Mouse (Mus musculus): ENCODE measurements at regions not wholly inside any gene's neighbourhood (a gene's known extent, or its start where the extent isn't known, plus 50 kb on each side); places are given as distances from the start of the nearest gene placed in this dataset.

GRCm38 (mm10) chr12:64736008-64736663, 181.6 kb upstream of the Gm527 start:
- H3K4me3 ChIP-seq: no peak overlapping the region
- no peak overlapping the region for H3K27ac ChIP-seq (replicated peaks)
- H3K4me2 ChIP-seq: no peak overlapping the region
- no peaks in the 10 kb centered on the region for H3K4me1 ChIP-seq (replicated peaks)
- ATAC-seq (ENCODE audit: low read depth): no peak
- no peaks in the 10 kb centered on the region for H3K9me3 ChIP-seq
- no peaks in the 10 kb centered on the region for H3K36me3 ChIP-seq
- H3K9ac ChIP-seq: no peak overlapping the region
- 50% methylated on average over 1 of the region's 1 CpGs for WGBS
- no peaks in the 10 kb centered on the region for H3K27me3 ChIP-seq

DNA sequence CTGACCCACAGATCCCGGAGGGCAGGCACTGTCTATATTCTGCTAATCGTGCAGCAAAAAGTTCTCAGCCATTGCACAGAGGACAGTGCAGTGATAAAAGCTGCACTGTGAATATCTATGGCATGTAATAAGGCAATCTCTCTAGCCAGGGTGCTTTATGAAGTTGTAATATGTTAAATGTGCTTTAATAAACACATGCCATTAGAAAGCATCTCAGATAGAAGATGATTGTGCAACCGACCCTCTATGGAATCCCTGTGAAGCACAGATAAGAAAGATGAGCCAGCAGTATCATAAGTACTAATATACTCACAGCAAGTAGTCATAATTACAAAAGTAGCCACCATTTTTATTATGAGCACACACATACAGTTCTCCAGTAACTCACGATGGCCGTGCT, 214.3 kb upstream of the Gm527 start:
- H3K27ac ChIP-seq (replicated peaks): no peak overlapping the region
- no peaks in the 10 kb centered on the region for H3K4me1 ChIP-seq (replicated peaks)
- no peak overlapping the region for H3K9ac ChIP-seq
- H3K36me3 ChIP-seq: no peaks in the 10 kb centered on the region
- H3K27me3 ChIP-seq: no peaks in the 10 kb centered on the region
- whole genome bisulfite sequencing: 97% methylated on average over 5 of the region's 5 CpGs
- no peak overlapping the region for H3K4me2 ChIP-seq
- H3K4me3 ChIP-seq: no peak overlapping the region
- no peaks in the 10 kb centered on the region for H3K9me3 ChIP-seq
- ATAC-seq (ENCODE audit: low read depth): no peak

DNA sequence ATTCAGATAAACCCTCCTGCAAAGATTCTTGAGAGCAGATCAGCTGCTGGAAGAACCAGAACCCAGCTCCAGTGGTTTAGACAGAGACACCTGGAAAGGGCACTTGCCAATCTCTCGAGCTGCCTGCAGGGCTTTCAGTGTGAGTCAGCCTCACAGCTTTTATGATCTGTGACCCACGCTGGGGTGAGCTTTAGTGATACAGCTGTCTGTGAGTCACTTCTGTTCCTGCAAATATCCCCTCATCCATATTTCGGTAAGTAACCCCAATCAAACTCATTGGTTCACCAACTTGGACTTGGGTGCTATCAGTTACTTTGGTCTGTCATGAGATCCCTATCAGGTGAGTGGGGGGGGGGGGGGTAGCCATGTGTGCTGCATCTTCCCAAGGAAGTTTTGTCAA, 216.6 kb upstream of the Gm527 start:
- Histone ChIP-seq H3K27me3 (no peaks in the 10 kb centered on the region), H3K4me2 (no peak overlapping the region), H3K36me3 (no peaks in the 10 kb centered on the region), H3K9ac (no peak overlapping the region), H3K4me3 (no peak overlapping the region), H3K4me1 (replicated peaks) (no peaks in the 10 kb centered on the region), H3K9me3 (no peaks in the 10 kb centered on the region), H3K27ac (replicated peaks) (no peak overlapping the region)
- ATAC-seq (ENCODE audit: low read depth): no peak
- WGBS: 69% methylated on average over 3 of the region's 3 CpGs

- peaks cover 10% of the 10 kb centered on the region for H3K4me1 ChIP-seq (replicated peaks)
- no peak overlapping the region for H3K9ac ChIP-seq
- no peaks in the 10 kb centered on the region for H3K36me3 ChIP-seq
- no peaks in the 10 kb centered on the region for H3K9me3 ChIP-seq
- H3K4me3 ChIP-seq: no peak overlapping the region
- H3K27ac ChIP-seq (replicated peaks): no peak overlapping the region
- ATAC-seq (ENCODE audit: low read depth): no peak
- no peak overlapping the region for H3K4me2 ChIP-seq
- no peaks in the 10 kb centered on the region for H3K27me3 ChIP-seq
- WGBS: 81% methylated on average over 1 of the region's 1 CpGs
These were observed 220.9 kb upstream of the Fscb start for GRCm38 (mm10) chr12:64695343-64695742.

DNA sequence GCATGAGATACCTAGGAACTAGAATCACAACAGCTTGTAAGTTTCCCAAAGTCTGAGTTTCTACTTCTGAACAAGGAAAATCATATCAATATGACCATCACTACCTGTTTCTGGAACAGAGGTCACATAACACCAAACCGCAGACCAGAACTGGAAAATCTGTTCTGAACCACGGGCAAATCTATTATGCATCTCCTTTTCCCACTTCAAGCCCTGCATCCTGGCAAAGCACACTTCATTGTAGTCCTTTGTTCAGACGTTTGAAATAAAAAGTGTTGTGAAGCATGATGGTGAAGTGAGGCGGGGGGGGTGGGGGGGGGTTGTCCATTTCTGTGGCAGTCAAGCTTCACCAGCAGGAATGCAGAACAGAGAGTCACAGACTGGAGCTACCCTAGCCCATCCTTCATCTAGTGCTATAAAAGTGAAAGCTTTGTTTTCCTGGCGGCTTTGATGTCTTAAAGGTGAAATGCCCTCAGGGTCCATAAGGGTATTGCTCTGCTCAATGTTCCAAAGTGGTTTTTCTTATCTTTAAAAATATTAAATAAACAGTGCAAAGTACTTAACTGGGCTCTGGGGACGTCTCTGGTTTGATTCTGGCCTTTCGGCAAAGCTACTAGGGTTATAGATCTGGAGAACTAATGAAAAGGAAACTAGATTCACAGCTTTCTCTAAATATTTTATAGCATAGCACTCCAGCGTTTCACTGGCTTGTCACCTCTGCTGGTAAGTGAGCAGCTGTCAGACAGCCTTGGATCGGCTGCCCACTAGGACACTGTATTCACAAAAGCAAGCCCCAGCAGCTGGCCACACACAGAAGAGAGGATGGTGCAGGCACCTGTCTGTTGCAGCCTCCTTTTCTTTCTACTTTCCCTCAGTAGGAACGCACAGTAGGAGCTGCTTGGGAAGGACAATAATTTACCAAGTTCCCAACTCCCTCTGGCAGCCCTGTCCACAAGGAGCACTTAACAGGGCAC, 218.0 kb upstream of the Fscb start:
- Histone ChIP-seq H3K4me1 (replicated peaks) (peaks cover 10% of the 10 kb centered on the region), H3K27ac (replicated peaks) (no peak overlapping the region), H3K4me2 (0 out of 2 replicates have a peak overlapping the region, but pooled peaks have one; percentile 7)

GRCm38 (mm10) chr12:64689642-64690041, 215.2 kb upstream of the Fscb start:
- H3K36me3 ChIP-seq: no peaks in the 10 kb centered on the region
- H3K27me3 ChIP-seq: no peaks in the 10 kb centered on the region
- no peak overlapping the region for H3K9ac ChIP-seq
- H3K4me3 ChIP-seq: no peak overlapping the region
- no peaks in the 10 kb centered on the region for H3K9me3 ChIP-seq
- H3K4me1 ChIP-seq (replicated peaks): peaks cover 10% of the 10 kb centered on the region
- no peak overlapping the region for H3K4me2 ChIP-seq
- no peak overlapping the region for H3K27ac ChIP-seq (replicated peaks)
- ATAC-seq (ENCODE audit: low read depth): no peak

More for the DNA sequence above, 218.0 kb upstream of the Fscb start:
- Histone ChIP-seq H3K9me3 (no peaks in the 10 kb centered on the region), H3K4me3 (no peak overlapping the region), H3K9ac (no peak overlapping the region), H3K36me3 (no peaks in the 10 kb centered on the region), H3K27me3 (no peaks in the 10 kb centered on the region)
- WGBS: 18% methylated on average over 10 of the region's 10 CpGs
- ATAC-seq (ENCODE audit: low read depth): no peak

DNA sequence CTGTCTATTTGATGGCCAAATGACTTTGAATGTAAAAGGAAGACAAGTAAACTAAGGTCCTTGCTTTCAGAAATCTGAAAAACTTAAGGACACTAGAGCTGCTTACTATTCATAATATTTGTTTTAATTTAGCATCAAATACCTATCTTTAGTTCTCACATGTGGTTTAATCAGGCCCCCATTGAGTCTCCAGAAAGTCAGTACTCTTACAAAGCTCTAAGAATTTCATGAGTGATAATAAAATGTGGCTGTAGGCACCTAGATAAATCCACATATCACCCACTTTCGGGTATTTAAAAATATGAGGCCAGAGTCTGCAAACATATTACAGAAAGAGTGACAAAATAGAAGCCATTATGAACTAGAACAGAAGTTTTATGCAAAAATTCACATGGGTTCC, 214.1 kb upstream of the Fscb start:
- H3K4me1 ChIP-seq (replicated peaks): peaks cover 10% of the 10 kb centered on the region
- no peak overlapping the region for H3K27ac ChIP-seq (replicated peaks)
- no peak for ATAC-seq (ENCODE audit: low read depth)

DNA sequence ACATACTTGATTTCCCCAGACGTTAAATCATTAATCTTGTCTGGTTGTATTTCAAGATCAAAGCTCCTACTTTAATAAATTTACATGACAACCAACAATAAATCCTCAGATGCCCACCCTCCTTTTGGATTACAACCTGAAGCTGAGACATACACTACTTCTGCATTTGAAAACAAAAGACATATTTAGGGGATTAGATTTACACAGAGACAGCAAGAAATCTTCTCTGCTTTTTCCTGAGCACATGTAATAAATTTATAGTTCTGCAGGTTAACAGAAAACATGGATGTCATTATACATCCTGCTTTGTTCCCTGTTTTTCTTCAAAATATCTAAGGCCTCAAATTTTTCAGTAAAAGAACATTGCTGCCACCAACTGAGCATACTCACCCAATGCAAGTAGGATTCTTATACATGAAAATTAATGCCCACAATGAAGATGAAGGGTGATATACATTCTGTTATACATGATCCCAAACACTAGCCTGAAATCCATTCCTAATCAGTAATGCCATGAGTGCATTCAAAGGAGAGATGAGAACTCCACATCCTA, 166.4 kb upstream of the Fscb start:
- no peaks in the 10 kb centered on the region for H3K9me3 ChIP-seq
- H3K4me1 ChIP-seq (replicated peaks): no peaks in the 10 kb centered on the region
- WGBS: 45% methylated on average over 1 of the region's 1 CpGs
- no peak overlapping the region for H3K4me2 ChIP-seq
- no peak for ATAC-seq (ENCODE audit: low read depth)
- H3K36me3 ChIP-seq: no peaks in the 10 kb centered on the region
- H3K9ac ChIP-seq: no peak overlapping the region
- no peak overlapping the region for H3K4me3 ChIP-seq
- H3K27ac ChIP-seq (replicated peaks): no peak overlapping the region
- H3K27me3 ChIP-seq: no peaks in the 10 kb centered on the region

More for the DNA sequence above, 214.1 kb upstream of the Fscb start:
- Histone ChIP-seq H3K36me3 (no peaks in the 10 kb centered on the region), H3K9me3 (no peaks in the 10 kb centered on the region), H3K9ac (no peak overlapping the region), H3K4me3 (no peak overlapping the region), H3K27me3 (no peaks in the 10 kb centered on the region), H3K4me2 (no peak overlapping the region)
- WGBS: 80% methylated on average over 1 of the region's 1 CpGs

DNA sequence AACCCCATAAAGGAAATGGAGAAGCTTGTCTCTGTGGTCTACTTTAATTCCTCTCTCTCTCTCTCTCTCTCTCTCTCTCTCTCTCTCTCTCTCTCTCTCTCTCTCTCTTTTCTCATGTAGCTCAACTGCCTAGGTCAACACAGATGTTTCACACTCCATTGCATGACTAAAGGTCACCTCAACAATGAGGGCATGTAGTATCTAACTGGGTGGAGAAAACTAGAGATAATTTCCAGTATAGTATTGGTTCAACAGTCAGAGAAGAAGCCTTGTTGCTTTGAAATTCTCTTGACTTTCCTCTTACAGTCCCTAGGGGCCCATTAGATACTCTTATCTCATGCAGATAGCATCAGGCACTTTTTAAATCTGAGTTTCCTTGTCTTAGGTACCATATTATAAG, 140.4 kb upstream of the Fscb start:
- no peak overlapping the region for H3K4me3 ChIP-seq
- no peaks in the 10 kb centered on the region for H3K4me1 ChIP-seq (replicated peaks)
- ATAC-seq (ENCODE audit: low read depth): no peak

More for the DNA sequence above, 140.4 kb upstream of the Fscb start:
- Histone ChIP-seq H3K27ac (replicated peaks) (no peak overlapping the region), H3K9ac (no peak overlapping the region), H3K36me3 (no peaks in the 10 kb centered on the region), H3K4me2 (no peak overlapping the region), H3K27me3 (no peaks in the 10 kb centered on the region), H3K9me3 (no peaks in the 10 kb centered on the region)

All from neural tube, embryonic 13.5 days (tissue).